Mouse (Mus musculus): ENCODE data around the gene Maco1. TPM values are rescaled to one million over a fixed set of nuclear protein-coding genes. Genes with fewer than 3 reads are reported as not detected.

Gene Maco1
- polyA plus RNA-seq, 1 experiment from 2014 or later: 63.5 TPM

DNA sequence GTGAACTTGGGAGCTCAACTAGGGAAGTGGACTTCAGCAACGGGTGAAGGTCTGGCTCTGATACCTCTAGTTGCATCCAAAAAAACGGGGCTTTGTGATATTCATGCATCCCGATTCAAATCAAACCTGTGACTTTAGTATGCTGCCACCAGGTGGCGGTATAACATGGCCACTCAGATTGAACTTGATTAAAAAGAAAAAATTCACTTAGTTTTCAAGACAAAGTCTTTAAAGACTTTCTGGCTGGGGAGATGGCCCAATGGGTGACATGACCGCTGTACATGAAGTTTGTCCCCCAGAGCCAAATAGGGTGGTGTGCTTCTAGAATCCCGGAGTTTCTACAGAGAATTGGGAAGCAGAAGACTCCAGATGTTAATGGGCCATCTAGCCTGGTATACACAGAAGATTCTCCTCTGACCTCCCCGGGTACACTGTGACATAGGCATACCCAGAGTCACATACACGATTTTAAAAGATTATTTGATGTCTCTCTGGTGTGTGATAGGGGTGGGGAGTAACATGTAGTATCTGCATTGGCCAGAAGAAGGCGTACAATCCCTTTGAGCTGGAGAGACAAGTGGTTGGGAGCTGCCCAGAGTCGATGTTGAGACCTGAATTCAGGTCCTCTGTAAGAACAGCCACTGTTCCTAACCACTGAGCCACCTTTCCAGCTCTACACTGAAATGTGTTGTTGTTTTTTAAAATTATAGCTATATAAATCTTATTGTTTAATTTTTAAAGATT lies 59.8 kb downstream of the Maco1 start:
- H3K9me3 ChIP-seq: no peaks in the 10 kb centered on the region
- H3K4me2 ChIP-seq (replicated peaks): no peak overlapping the region
- 48% methylated on average over 10 of the region's 10 CpGs for WGBS
- peaks cover 10% of the 10 kb centered on the region for H3K4me1 ChIP-seq
- H3K36me3 ChIP-seq: no peaks in the 10 kb centered on the region
- H3K27me3 ChIP-seq: no peaks in the 10 kb centered on the region
- no peak overlapping the region for H3K27ac ChIP-seq
- no peak overlapping the region for H3K4me3 ChIP-seq
- no peak overlapping the region for H3K9ac ChIP-seq
- no peak for ATAC-seq (ENCODE audit: insufficient number of reproducible peaks, insufficient read depth, low FRiP score, low TSS enrichment)

DNA sequence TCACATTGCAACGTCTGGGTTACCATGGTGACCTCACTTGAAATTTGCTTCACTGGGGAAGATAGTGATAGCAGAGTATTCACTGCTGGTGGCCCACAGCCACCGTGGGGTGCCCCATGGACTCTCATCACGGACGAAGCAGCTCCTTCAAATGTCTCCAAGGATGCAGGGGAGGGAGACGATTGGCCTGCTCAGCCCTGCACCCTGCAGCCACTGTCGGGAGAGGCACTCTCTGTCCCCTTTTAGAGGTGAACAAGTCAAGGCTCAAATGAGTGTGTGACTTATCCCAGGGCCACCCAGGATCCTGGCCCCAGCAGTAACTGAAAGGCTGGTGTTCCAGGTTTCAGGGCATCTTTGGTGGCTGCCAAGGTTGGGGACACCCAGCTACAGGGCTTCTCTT lies 61.4 kb downstream of the Maco1 start:
- no peaks in the 10 kb centered on the region for H3K36me3 ChIP-seq
- H3K4me2 ChIP-seq (replicated peaks): no peak overlapping the region
- H3K9me3 ChIP-seq: no peaks in the 10 kb centered on the region
- H3K27me3 ChIP-seq: no peaks in the 10 kb centered on the region
- ATAC-seq (ENCODE audit: insufficient number of reproducible peaks, insufficient read depth, low FRiP score, low TSS enrichment): no peak
- no peak overlapping the region for H3K9ac ChIP-seq
- H3K4me1 ChIP-seq: peaks cover 8% of the 10 kb centered on the region
- WGBS: 64% methylated on average over 6 of the region's 6 CpGs
- no peak overlapping the region for H3K27ac ChIP-seq
- no peak overlapping the region for H3K4me3 ChIP-seq

DNA sequence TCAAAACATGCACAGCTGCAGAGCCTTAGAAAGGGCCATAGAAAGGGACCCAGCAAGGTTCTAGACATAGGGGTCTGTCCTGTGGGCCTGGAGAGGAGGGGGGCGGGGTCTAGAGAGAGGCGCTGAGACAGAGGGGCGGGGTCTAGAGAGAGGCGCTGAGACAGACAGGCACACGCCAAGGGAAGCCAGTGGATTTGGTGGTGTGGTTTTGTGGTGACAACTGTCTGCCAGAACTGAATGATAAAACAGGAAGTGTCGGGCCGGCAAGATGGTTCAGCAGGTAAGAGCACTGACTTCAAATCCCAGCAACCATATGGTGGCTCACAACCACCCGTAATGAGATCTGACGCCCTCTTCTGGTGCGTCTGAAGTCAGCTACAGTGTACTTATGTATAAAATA lies 66.2 kb downstream of the Maco1 start:
- Histone ChIP-seq H3K9ac (no peak overlapping the region), H3K36me3 (no peaks in the 10 kb centered on the region), H3K9me3 (no peaks in the 10 kb centered on the region), H3K27ac (no peak overlapping the region), H3K27me3 (no peaks in the 10 kb centered on the region), H3K4me1 (no peaks in the 10 kb centered on the region), H3K4me2 (replicated peaks) (no peak overlapping the region), H3K4me3 (no peak overlapping the region)
- no peak for ATAC-seq (ENCODE audit: insufficient number of reproducible peaks, insufficient read depth, low FRiP score, low TSS enrichment)
- WGBS: 30% methylated on average over 10 of the region's 10 CpGs

DNA sequence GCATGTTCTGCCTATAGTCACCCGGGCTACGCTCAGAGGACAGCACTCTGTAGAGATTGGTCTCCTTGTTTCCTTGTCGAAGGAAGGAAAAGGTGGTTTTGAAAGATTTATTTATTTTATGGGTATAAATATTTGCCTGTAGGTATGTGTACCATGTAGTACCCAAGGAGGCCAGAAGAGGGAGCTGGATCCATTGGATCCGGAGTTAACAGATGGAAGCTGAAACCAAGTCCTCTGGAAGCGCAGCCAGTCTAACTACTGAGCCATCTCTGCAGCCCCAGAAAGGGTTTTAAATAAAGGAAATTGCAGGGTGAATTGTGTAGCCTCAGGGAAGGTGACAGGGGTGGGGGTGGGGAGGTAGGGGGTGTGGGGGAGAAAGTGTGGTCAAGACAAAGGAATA lies 68.4 kb downstream of the Maco1 start:
- H3K36me3 ChIP-seq: no peaks in the 10 kb centered on the region
- no peaks in the 10 kb centered on the region for H3K9me3 ChIP-seq
- H3K9ac ChIP-seq: no peak overlapping the region
- H3K4me3 ChIP-seq: no peak overlapping the region
- no peak overlapping the region for H3K27ac ChIP-seq
- H3K27me3 ChIP-seq: no peaks in the 10 kb centered on the region
- no peak for ATAC-seq (ENCODE audit: insufficient number of reproducible peaks, insufficient read depth, low FRiP score, low TSS enrichment)
- no peak overlapping the region for H3K4me2 ChIP-seq (replicated peaks)
- 57% methylated on average over 5 of the region's 5 CpGs for WGBS
- 0 out of 2 replicates have a peak, but pooled peaks cover 4% of the 10 kb centered on the region for H3K4me1 ChIP-seq

DNA sequence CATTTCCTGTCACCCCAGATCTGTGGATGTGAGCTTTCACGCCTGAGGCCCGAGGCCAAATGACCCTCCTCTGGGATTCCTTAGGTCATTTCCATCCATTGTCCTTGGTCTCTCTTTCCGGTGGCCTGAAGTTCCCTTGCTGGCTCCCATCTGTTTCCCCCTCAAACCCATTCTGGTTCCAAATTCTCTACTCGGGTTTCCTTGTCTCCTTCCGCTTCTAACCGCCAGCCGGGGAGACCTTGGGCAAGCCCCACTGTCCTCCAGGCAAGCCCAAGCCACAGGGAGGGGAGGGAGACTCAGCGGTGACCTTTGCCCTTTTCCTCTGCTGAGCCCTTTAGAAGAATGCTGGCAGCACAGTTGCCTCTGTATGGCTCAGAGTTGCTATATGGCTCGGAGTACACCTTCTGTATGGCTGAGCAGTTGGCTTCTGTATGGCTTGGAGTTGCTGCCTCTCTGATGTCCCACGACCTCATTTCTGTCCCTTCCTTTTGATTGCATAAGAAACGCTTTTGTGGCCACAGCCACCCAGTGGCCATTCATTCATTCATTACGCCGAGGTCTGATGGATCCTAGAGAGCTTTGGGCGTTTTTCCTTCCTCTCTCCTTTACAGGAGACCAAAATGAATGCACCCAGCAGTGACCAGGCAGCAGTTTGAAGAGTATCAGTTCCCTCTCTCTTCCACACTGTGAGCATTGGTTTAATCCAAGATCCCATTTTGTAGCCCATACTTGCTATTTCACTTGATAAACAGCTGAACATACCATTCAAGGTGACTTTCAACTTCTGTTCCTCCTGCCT lies 73.8 kb downstream of the Maco1 start:
- no peaks in the 10 kb centered on the region for H3K9me3 ChIP-seq
- H3K4me3 ChIP-seq: no peak overlapping the region
- H3K9ac ChIP-seq: no peak overlapping the region
- no peaks in the 10 kb centered on the region for H3K27me3 ChIP-seq
- peaks cover 22% of the 10 kb centered on the region; the same call in 1 of the 2 replicates for H3K4me1 ChIP-seq
- WGBS: 31% methylated on average over 14 of the region's 14 CpGs
- no peak overlapping the region for H3K27ac ChIP-seq
- no peaks in the 10 kb centered on the region for H3K36me3 ChIP-seq
- no peak for ATAC-seq (ENCODE audit: insufficient number of reproducible peaks, insufficient read depth, low FRiP score, low TSS enrichment)
- H3K4me2 ChIP-seq (replicated peaks): no peak overlapping the region

DNA sequence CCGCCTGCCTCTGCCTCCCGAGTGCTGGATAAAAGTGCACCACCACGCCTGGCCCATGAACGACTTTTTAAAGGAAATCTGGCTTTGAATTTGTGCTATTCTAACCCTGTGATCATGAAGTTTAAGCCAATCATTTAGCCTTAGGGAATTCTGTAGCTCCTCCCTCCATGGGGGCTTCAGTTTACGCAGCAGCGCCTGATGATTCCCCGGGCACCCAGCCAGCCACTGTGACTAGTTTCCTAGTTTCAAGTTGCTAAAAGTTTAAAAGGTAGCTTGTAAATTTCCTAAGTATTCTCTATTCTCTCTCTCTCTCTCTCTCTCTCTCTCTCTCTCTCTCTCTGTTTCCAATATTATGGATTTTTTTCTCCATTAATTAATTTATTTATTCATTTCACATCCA lies 76.9 kb downstream of the Maco1 start:
- WGBS: 46% methylated on average over 7 of the region's 7 CpGs
- no peak for ATAC-seq (ENCODE audit: insufficient number of reproducible peaks, insufficient read depth, low FRiP score, low TSS enrichment)
- H3K36me3 ChIP-seq: no peaks in the 10 kb centered on the region
- no peak overlapping the region for H3K27ac ChIP-seq
- no peak overlapping the region for H3K4me2 ChIP-seq (replicated peaks)
- no peaks in the 10 kb centered on the region for H3K9me3 ChIP-seq
- H3K4me1 ChIP-seq: peaks cover 29% of the 10 kb centered on the region; the same call in 1 of the 2 replicates
- H3K9ac ChIP-seq: no peak overlapping the region
- H3K27me3 ChIP-seq: no peaks in the 10 kb centered on the region
- no peak overlapping the region for H3K4me3 ChIP-seq

DNA sequence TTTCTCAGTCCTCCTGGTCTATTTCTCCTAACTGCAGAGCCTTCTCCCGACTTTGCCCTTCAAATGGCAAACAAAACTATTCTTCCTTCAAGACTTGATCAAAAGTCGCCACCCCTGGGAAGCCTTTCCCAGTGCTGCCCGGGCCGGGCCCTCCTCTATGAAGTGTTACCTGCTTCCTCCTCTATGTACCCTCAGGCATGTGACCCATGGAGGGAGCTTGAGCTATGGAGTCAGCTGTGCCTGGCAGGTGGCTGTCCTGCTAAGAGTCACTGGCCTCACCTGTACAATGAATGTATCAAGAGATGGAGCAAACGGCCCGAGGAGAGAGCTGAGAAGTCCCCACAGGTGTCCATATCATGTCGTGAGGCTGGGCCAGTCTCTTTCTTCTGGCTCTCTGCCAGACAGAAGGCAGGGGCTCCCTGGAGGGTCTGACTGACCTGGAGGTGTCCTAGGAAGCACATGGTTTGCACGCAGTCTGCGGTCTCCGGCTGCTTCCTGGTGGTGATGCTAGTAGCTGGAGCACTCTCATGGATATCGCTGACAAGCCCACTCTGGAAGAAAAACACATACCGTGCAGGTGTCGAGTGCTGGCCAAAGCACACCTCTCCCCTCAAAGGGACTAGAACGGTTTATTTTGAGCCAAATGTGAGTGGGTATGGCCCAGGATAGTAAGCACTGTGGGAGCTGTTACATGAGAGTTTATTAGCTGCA lies 77.8 kb downstream of the Maco1 start:
- Histone ChIP-seq H3K4me2 (replicated peaks) (no peak overlapping the region), H3K36me3 (no peaks in the 10 kb centered on the region), H3K4me3 (no peak overlapping the region), H3K9me3 (no peaks in the 10 kb centered on the region), H3K9ac (no peak overlapping the region), H3K27ac (no peak overlapping the region), H3K27me3 (no peaks in the 10 kb centered on the region), H3K4me1 (peaks cover 29% of the 10 kb centered on the region; the same call in 1 of the 2 replicates)
- no peak for ATAC-seq (ENCODE audit: insufficient number of reproducible peaks, insufficient read depth, low FRiP score, low TSS enrichment)
- whole genome bisulfite sequencing: 50% methylated on average over 14 of the region's 14 CpGs

DNA sequence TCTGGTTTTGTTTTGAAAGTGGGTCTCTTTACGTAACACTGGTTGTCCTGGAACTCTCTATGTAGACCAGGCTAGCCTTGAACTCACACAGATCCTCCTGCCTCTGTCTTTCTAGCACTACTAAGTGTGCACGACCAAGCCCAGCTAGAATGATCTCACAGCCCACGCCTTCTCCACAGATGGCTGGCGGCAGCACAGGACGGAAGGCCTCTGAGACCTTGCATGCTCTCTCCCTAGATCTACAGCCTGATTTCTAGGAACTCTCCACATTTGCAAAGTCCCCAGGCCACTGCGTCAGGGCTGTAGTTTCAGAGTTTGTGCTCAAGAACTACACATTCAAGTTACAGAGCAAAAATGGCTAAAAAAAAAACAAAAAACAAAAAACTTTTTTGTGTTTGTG lies 79.0 kb downstream of the Maco1 start:
- H3K9ac ChIP-seq: no peak overlapping the region
- no peaks in the 10 kb centered on the region for H3K9me3 ChIP-seq
- no peak overlapping the region for H3K27ac ChIP-seq
- no peak overlapping the region for H3K4me3 ChIP-seq
- peaks cover 9% of the 10 kb centered on the region for H3K27me3 ChIP-seq
- no peak overlapping the region for H3K4me2 ChIP-seq (replicated peaks)
- ATAC-seq (ENCODE audit: insufficient number of reproducible peaks, insufficient read depth, low FRiP score, low TSS enrichment): no peak
- H3K4me1 ChIP-seq: peaks cover 19% of the 10 kb centered on the region; the same call in 1 of the 2 replicates
- no peaks in the 10 kb centered on the region for H3K36me3 ChIP-seq
- 84% methylated on average over 6 of the region's 6 CpGs for WGBS

DNA sequence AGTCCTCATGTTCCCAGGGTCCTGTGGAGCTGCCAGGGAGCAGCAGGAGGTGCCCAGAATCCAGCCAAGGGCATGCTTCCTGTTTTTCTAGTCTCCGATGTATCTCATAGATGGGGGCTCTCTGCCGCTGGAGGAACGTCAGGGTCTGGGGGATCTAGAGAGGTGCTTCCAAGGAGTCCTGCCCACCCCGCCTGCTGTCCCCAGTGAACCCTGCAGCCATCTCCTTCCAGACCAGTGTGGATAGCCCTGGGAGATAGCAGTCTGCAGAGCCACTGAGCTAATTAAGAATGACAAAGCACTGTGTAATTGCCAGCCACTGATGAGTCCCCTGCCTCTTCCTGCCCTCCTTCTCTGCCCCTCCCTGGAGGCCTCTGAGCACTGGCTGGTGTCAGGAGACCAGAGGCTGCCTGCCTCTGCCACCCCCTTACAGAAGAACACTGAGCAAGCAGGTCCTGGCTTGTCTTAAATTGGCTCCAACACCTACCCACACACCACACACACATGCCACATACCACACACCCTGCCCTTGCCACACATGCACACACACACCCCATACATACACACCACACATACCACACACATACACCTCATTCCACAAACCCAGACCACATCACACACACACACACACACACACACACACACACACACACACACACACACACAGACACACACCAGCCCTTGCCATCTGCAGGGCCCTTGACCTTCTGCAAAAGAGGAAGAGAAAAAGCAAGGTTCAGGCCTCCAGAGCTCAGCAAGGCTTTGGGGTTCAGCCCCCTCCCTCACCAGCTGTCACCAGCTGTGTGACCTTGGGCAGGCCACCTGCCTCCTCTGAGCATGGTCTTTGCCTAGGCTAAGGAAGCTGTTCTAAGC lies 80.1 kb downstream of the Maco1 start:
- no peaks in the 10 kb centered on the region for H3K9me3 ChIP-seq
- H3K27me3 ChIP-seq: peaks cover 12% of the 10 kb centered on the region
- peaks cover 25% of the 10 kb centered on the region for H3K4me1 ChIP-seq
- H3K36me3 ChIP-seq: no peaks in the 10 kb centered on the region
- 23% methylated on average over 4 of the region's 4 CpGs for whole genome bisulfite sequencing
- no peak overlapping the region for H3K4me3 ChIP-seq
- no peak overlapping the region for H3K9ac ChIP-seq
- H3K4me2 ChIP-seq (replicated peaks): no peak overlapping the region
- ATAC-seq (ENCODE audit: insufficient number of reproducible peaks, insufficient read depth, low FRiP score, low TSS enrichment): no peak
- no peak overlapping the region for H3K27ac ChIP-seq

DNA sequence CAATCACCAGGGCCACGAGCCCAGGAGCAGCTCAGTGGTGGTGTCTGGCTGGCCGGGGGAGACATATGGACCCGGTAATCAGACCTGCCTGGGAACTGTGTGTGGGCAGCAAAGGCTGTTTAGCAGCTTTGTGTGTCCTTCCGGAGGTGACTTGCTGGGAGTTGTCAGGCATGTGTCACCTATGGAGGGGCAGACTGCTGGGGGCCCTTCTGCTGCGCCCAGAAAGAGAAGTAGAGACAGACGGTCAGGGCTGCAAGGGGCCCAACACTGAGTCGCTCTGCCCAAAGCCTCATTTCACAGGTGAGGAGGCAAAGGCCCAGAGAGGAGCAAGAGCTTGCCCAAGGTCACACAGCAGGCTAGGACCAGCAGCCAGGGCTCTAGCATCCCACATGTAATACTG lies 83.3 kb downstream of the Maco1 start:
- 69% methylated on average over 7 of the region's 7 CpGs for WGBS
- H3K9ac ChIP-seq: no peak overlapping the region
- no peak overlapping the region for H3K27ac ChIP-seq
- H3K4me2 ChIP-seq (replicated peaks): no peak overlapping the region
- no peak overlapping the region for H3K4me3 ChIP-seq
- H3K9me3 ChIP-seq: no peaks in the 10 kb centered on the region
- H3K36me3 ChIP-seq: no peaks in the 10 kb centered on the region
- peaks cover 12% of the 10 kb centered on the region for H3K27me3 ChIP-seq
- ATAC-seq (ENCODE audit: insufficient number of reproducible peaks, insufficient read depth, low FRiP score, low TSS enrichment): no peak
- H3K4me1 ChIP-seq: peaks cover 27% of the 10 kb centered on the region

All from embryonic facial prominence, embryonic 12.5 days (tissue).